Mouse (Mus musculus) intestine, embryonic 15.5 days (tissue): ENCODE data around the gene Cebpb. TPM values are rescaled to one million over a fixed set of nuclear protein-coding genes. Genes with fewer than 3 reads are reported as not detected.
"Not testable (repeated sequence)": the region's sequence is repeated elsewhere in the genome, so short reads cannot be mapped to it uniquely, and the experiment has no call there.

ENCODE experiments used
- ATAC-seq: fragments of 200-750 bp; cut with Nextera tagmentation; 2 replicates; pipeline ENCODE4 v1.8.0; 2017; ENCODE audit warnings: moderate TSS enrichment, moderate library complexity
- H3K27ac ChIP-seq: fragments of 300-500 bp; sonication (generic); 2 replicates; pipeline ENCODE4 v1.5.1; 2015; ENCODE audit warnings: mild to moderate bottlenecking, inconsistent platforms
- H3K27me3 ChIP-seq: fragments of 300-500 bp; sonication (generic); replicated peaks from 2 replicates; pipeline ENCODE4 v1.6.1; 2015; ENCODE audit warnings: inconsistent platforms
- H3K36me3 ChIP-seq: fragments of 300-500 bp; sonication (generic); 2 replicates; pipeline ENCODE4 v1.6.1; 2015; ENCODE audit warnings: inconsistent platforms
- H3K4me1 ChIP-seq: fragments of 300-500 bp; sonication (generic); replicated peaks from 2 replicates; pipeline ENCODE4 v1.6.1; 2015; ENCODE audit warnings: inconsistent platforms
- H3K4me2 ChIP-seq: fragments of 300-500 bp; sonication (generic); replicated peaks from 2 replicates; pipeline ENCODE4 v1.6.1; 2015; ENCODE audit warnings: mild to moderate bottlenecking, inconsistent platforms
- H3K4me3 ChIP-seq: fragments of 300-500 bp; sonication (generic); replicated peaks from 2 replicates; pipeline ENCODE4 v1.5.1; 2015; ENCODE audit warnings: inconsistent platforms
- H3K9ac ChIP-seq: fragments of 300-500 bp; sonication (generic); 2 replicates; pipeline ENCODE4 v1.6.1; 2015; ENCODE audit warnings: inconsistent platforms
- H3K9me3 ChIP-seq: fragments of 300-500 bp; sonication (generic); 2 replicates; pipeline ENCODE4 v1.6.1; 2016; ENCODE audit warnings: inconsistent platforms
- WGBS: fragments of 180-500 bp; shearing (Covaris S2); methylation state at CpG from one replicate; pipeline ENCODE4 v1.1.7; 2015; 5-methylcytosine and 5-hydroxymethylcytosine counted together
- polyA plus RNA-seq: library from polyadenylated mRNA; unstranded; fragments of >200 nt; fragmentation: Nextera tagmentation; extraction: Ambion mirVana; gene quantifications from 2 replicates; pipeline ENCODE4 v1.2.1, GENCODE M21; 2015

The Cebpb gene
- 22.5 and 24.3 TPM in 2 replicates for polyA plus RNA-seq

GRCm38 (mm10) chr2:167688498-167689451, at the start of gene Cebpb:
Cebpb (plus strand) TSS chr2:167688915.
- H3K27ac ChIP-seq: peak within 1 kb of the TSS; percentile 91
- under 1% methylated on average over 134 of the region's 147 CpGs for WGBS
- peak within 1 kb of the TSS; percentile 93 for H3K4me2 ChIP-seq
- peak within 1 kb of the TSS; percentile 81 for H3K4me3 ChIP-seq
- ATAC-seq: peak; percentile 86
- peaks cover 22% of the 10 kb centered on the region for H3K4me1 ChIP-seq
- H3K9ac ChIP-seq: peak within 1 kb of the TSS; percentile 87
- H3K9me3 ChIP-seq: no peaks in the 10 kb centered on the region
- 0 out of 2 replicates have a peak, but pooled peaks cover 3% of the 10 kb centered on the region for H3K36me3 ChIP-seq
- no peaks in the 10 kb centered on the region for H3K27me3 ChIP-seq

GRCm38 (mm10) chr2:167640279-167640678, 48.4 kb upstream of the Cebpb start:
- Histone ChIP-seq H3K9me3 (no peaks in the 10 kb centered on the region), H3K4me2 (no peak overlapping the region), H3K9ac (no peak overlapping the region), H3K36me3 (peaks cover 9% of the 10 kb centered on the region), H3K27ac (no peak overlapping the region), H3K4me1 (no peaks in the 10 kb centered on the region), H3K4me3 (no peak overlapping the region), H3K27me3 (no peaks in the 10 kb centered on the region)
- 78% methylated on average over 3 of the region's 3 CpGs for WGBS
- ATAC-seq: no peak

- Histone ChIP-seq H3K27ac (no peak overlapping the region), H3K9me3 (no peaks in the 10 kb centered on the region), H3K4me3 (no peak overlapping the region), H3K36me3 (peaks cover 10% of the 10 kb centered on the region), H3K27me3 (no peaks in the 10 kb centered on the region), H3K4me1 (no peaks in the 10 kb centered on the region), H3K4me2 (no peak overlapping the region), H3K9ac (no peak overlapping the region)
- peak; percentile 66; the same call in 1 of the 2 replicates for ATAC-seq
- WGBS: 49% methylated on average over 8 of the region's 8 CpGs
Observed at GRCm38 (mm10) chr2:167641337-167641736, 47.4 kb upstream of the Cebpb start.

GRCm38 (mm10) chr2:167642164-167642563, 46.6 kb upstream of the Cebpb start:
- H3K4me3 ChIP-seq: no peak overlapping the region
- H3K36me3 ChIP-seq: peaks cover 10% of the 10 kb centered on the region
- no peaks in the 10 kb centered on the region for H3K9me3 ChIP-seq
- H3K9ac ChIP-seq: no peak overlapping the region
- ATAC-seq: no peak
- no peaks in the 10 kb centered on the region for H3K4me1 ChIP-seq
- no peak overlapping the region for H3K4me2 ChIP-seq
- WGBS: 92% methylated on average over 6 of the region's 6 CpGs
- no peaks in the 10 kb centered on the region for H3K27me3 ChIP-seq
- no peak overlapping the region for H3K27ac ChIP-seq

GRCm38 (mm10) chr2:167643356-167644052, 45.2 kb upstream of the Cebpb start:
- peaks cover 10% of the 10 kb centered on the region for H3K36me3 ChIP-seq
- ATAC-seq, H3K9ac ChIP-seq, H3K4me1 ChIP-seq, H3K27me3 ChIP-seq, H3K9me3 ChIP-seq, H3K27ac ChIP-seq, H3K4me3 ChIP-seq, H3K4me2 ChIP-seq: not testable (repeated sequence)
- 78% methylated on average over 13 of the region's 13 CpGs for WGBS

GRCm38 (mm10) chr2:167646411-167646810, 42.3 kb upstream of the Cebpb start:
- H3K4me2 ChIP-seq: no peak overlapping the region
- 64% methylated on average over 4 of the region's 4 CpGs for WGBS
- peaks cover 14% of the 10 kb centered on the region for H3K36me3 ChIP-seq
- H3K4me1 ChIP-seq: no peaks in the 10 kb centered on the region
- ATAC-seq: 0 out of 2 replicates have a peak, but pooled peaks have one; percentile 21
- no peaks in the 10 kb centered on the region for H3K9me3 ChIP-seq
- no peak overlapping the region for H3K27ac ChIP-seq
- H3K27me3 ChIP-seq: no peaks in the 10 kb centered on the region; the same call in 1 of the 2 replicates
- H3K9ac ChIP-seq: no peak overlapping the region
- no peak overlapping the region for H3K4me3 ChIP-seq

GRCm38 (mm10) chr2:167649290-167650032, 39.3 kb upstream of the Cebpb start:
- Histone ChIP-seq H3K9me3 (no peaks in the 10 kb centered on the region), H3K4me1 (peaks cover 5% of the 10 kb centered on the region; the same call in 1 of the 2 replicates), H3K27ac (no peak overlapping the region), H3K4me2 (no peak overlapping the region), H3K9ac (no peak overlapping the region), H3K27me3 (no peaks in the 10 kb centered on the region; the same call in 1 of the 2 replicates), H3K4me3 (no peak overlapping the region), H3K36me3 (peaks cover 9% of the 10 kb centered on the region)
- ATAC-seq: no peak
- WGBS: 84% methylated on average over 12 of the region's 12 CpGs

GRCm38 (mm10) chr2:167651622-167652021, 37.1 kb upstream of the Cebpb start:
- Histone ChIP-seq H3K9ac (no peak overlapping the region), H3K36me3 (0 out of 2 replicates have a peak, but pooled peaks cover 4% of the 10 kb centered on the region), H3K9me3 (no peaks in the 10 kb centered on the region), H3K4me1 (peaks cover 5% of the 10 kb centered on the region; the same call in 1 of the 2 replicates), H3K4me2 (no peak overlapping the region), H3K27me3 (no peaks in the 10 kb centered on the region; the same call in 1 of the 2 replicates), H3K4me3 (no peak overlapping the region), H3K27ac (no peak overlapping the region)
- 89% methylated on average over 9 of the region's 9 CpGs for WGBS
- no peak for ATAC-seq

GRCm38 (mm10) chr2:167652694-167653093, 36.0 kb upstream of the Cebpb start:
- Histone ChIP-seq H3K9me3 (no peaks in the 10 kb centered on the region), H3K4me1 (peaks cover 8% of the 10 kb centered on the region; the same call in 1 of the 2 replicates), H3K4me3 (no peak overlapping the region), H3K36me3 (0 out of 2 replicates have a peak, but pooled peaks cover 5% of the 10 kb centered on the region), H3K4me2 (no peak overlapping the region), H3K27me3 (no peaks in the 10 kb centered on the region; the same call in 1 of the 2 replicates), H3K27ac (no peak overlapping the region), H3K9ac (no peak overlapping the region)
- WGBS: 65% methylated on average over 7 of the region's 7 CpGs
- ATAC-seq: peak; percentile 70

- WGBS: 86% methylated on average over 10 of the region's 10 CpGs
Observed at GRCm38 (mm10) chr2:167654911-167655600, 33.7 kb upstream of the Cebpb start.

More at GRCm38 (mm10) chr2:167654911-167655600, 33.7 kb upstream of the Cebpb start:
- H3K4me2 ChIP-seq: no peak overlapping the region
- peaks cover 29% of the 10 kb centered on the region for H3K4me1 ChIP-seq
- H3K36me3 ChIP-seq: 0 out of 2 replicates have a peak, but pooled peaks cover 3% of the 10 kb centered on the region
- no peaks in the 10 kb centered on the region; the same call in 1 of the 2 replicates for H3K27me3 ChIP-seq
- ATAC-seq: no peak
- no peak overlapping the region for H3K27ac ChIP-seq
- no peak overlapping the region for H3K4me3 ChIP-seq
- H3K9me3 ChIP-seq: no peaks in the 10 kb centered on the region
- H3K9ac ChIP-seq: no peak overlapping the region
